Mouse (Mus musculus): ENCODE data around the gene Ces1a.

GRCm38 (mm10) chr8:93011439-93011838 lies 36.6 kb downstream of the Ces1a start:
- peak; percentile 92 for TF ChIP-seq CTCF (IDR thresholded peaks at IDR 0.05; ENCODE audit: low read depth)
- no peak for TF ChIP-seq EP300 (IDR thresholded peaks at IDR 0.05; ENCODE audit: low read depth)
